Mouse (Mus musculus) hematopoietic stem cell, adult 5-6 weeks (primary cell): ENCODE measurements at regions not wholly inside any gene's neighbourhood (a gene's known extent, or its start where the extent isn't known, plus 50 kb on each side); places are given as distances from the start of the nearest gene placed in this dataset.
A peak's percentile ranks its signal among the peaks of the same experiment; 100 is the strongest.

Experiments used
- ATAC-seq, 2 experiments: fragments of 125-278 bp in 1 of 2; replicated peaks in 1 of 2; 2 replicates each; pipeline ENCODE4 v1.8.0; 2016 to 2017; ENCODE audit warnings: inconsistent platforms in 2 of 2, mild to moderate bottlenecking in 2 of 2, moderate number of reproducible peaks in 2 of 2, low read depth in 1 of 2, moderate TSS enrichment in 1 of 2; ENCODE audit not compliant: low FRiP score in 2 of 2, poor library complexity in 2 of 2, severe bottlenecking in 2 of 2, insufficient read depth in 1 of 2, low TSS enrichment in 1 of 2

DNA sequence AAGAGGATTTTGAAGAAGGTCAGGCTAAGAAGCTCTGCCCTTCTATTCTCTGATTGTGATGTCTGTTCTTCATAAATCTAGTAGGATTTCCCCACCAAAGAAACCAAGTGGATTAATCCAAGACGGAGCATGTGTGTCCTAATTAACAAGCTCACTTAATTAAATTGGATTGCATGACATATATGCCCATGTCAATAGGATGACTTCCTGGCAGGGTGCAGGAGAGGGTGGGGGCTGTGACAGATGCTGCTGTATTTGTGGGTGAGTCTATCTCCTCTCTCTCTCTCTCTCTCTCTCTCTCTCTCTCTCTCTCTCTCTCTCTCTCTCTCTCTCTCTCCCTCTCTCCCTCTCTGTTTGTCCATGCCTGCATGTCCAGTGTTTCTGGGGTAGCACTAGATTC is 149.3 kb upstream of the Gm9833 start:
- ATAC-seq = no peak

- ATAC-seq = peak; percentile 42 to 51; a peak in 2 of 4 replicates
These were observed 145.3 kb upstream of the Gm9833 start for GRCm38 (mm10) chr3:9942631-9943030.

- peak; percentile 92 to 99 for ATAC-seq
These were observed 140.4 kb upstream of the Gm9833 start for GRCm38 (mm10) chr3:9947357-9948065.

DNA sequence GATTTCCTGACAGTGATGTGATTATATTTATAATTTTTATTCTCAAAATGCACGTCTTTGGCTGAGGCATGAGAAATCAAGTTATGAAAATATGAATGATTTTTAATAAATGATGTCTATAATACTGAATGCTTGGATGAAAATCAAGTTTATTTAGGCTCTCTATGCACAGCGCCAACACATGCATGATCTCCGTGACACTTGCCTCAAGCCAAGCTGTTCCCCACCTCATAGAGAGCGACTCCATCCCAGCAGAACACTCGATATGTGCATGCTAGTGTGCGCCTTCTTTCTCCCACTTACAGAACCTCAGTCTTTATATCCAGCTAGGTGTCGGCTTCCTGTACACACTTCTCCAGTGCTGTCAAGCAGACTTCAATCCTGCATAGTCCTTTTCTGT is 139.8 kb upstream of the Gm9833 start:
- no peak for ATAC-seq

- ATAC-seq = peak in 1 of 2 experiments; percentile 72; a peak in 1 of 4 replicates
These were observed 130.0 kb upstream of the Gm9833 start for GRCm38 (mm10) chr3:9957870-9958269.

- ATAC-seq = no peak
These were observed 127.9 kb upstream of the Gm9833 start for GRCm38 (mm10) chr3:9959716-9960661.

DNA sequence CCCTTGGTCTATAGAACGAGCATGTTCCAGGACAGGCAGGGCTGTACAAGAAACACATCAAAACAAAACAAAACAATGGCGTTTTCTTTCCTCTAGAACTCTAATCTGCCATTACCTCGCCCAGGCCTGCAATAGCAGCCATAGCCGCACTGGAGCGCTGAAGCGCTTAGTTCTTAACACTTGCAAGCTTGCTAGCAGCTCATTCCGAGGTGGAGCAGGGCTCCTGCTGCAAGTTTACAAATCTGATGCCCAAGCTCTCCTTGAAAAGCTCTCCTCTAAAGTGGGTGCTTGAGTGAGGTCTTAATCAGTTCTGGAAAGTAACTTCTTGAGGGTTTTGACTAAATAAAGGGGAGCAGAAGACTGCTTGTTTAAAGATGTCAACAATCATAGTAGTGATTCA is 127.2 kb upstream of the Gm9833 start:
- ATAC-seq = no peak; a peak in 1 of 4 replicates
